In genomic region chr1:156812716-156813115, GRCm38 (mm10) we compare ENCODE assay signal across 19 mouse cellular contexts. TPM values are rescaled to one million over a fixed set of nuclear protein-coding genes. Genes with fewer than 3 reads are reported as not detected.
"Had no signal": no experiment of that assay in that cellular context is flagged by ENCODE, and none has a peak within 500 bp of the region (broad histone marks: within the 10 kb centered on the region; RNA-seq: fewer than 3 reads in every experiment).

No protein-coding gene starts in this region.

- DNase-seq: kidney, adult 2 months; kidney, postnatal 25 days; left cerebral cortex, postnatal 4 days; liver, embryonic 13.5 days; retina, postnatal 1 day; right cerebral cortex, postnatal 25 days; spleen, adult 18-20 months; thymus, postnatal 25 days had no signal

- H3K4me2 ChIP-seq: limb, embryonic 13.5 days; liver, embryonic 13.5 days; midbrain, embryonic 13.5 days; neural tube, embryonic 13.5 days; stomach, embryonic 15.5 days had no signal

- H3K27me3 ChIP-seq: limb, embryonic 13.5 days; liver, embryonic 13.5 days; megakaryocyte, embryonic 14.5 days; midbrain, embryonic 13.5 days; neural tube, embryonic 13.5 days; stomach, embryonic 15.5 days had no signal

- H3K4me3 ChIP-seq: limb, embryonic 13.5 days; liver, embryonic 13.5 days; megakaryocyte, embryonic 14.5 days; midbrain, embryonic 10.5 days; midbrain, embryonic 13.5 days; myocyte; neural tube, embryonic 13.5 days; stomach, embryonic 15.5 days had no signal

- ATAC-seq: intestine, postnatal 0 days; midbrain, embryonic 13.5 days; midbrain, embryonic 16.5 days had no signal

- H3K27ac ChIP-seq: kidney, postnatal 0 days; limb, embryonic 13.5 days; liver, embryonic 13.5 days; midbrain, embryonic 10.5 days; midbrain, embryonic 13.5 days; neural tube, embryonic 13.5 days; stomach, embryonic 15.5 days had no signal

- H3K9me3 ChIP-seq: limb, embryonic 13.5 days; liver, embryonic 13.5 days; megakaryocyte, embryonic 14.5 days; midbrain, embryonic 10.5 days; midbrain, embryonic 13.5 days; neural tube, embryonic 13.5 days; stomach, embryonic 15.5 days had no signal

- H3K9ac ChIP-seq: limb, embryonic 13.5 days; liver, embryonic 13.5 days; midbrain, embryonic 13.5 days; neural tube, embryonic 13.5 days; stomach, embryonic 15.5 days had no signal

- H3K4me1 ChIP-seq: liver, embryonic 13.5 days; megakaryocyte, embryonic 14.5 days; midbrain, embryonic 13.5 days; stomach, embryonic 15.5 days had no signal

RNA-seq across cellular contexts. Expression of gene Angptl1, which starts 25.6 kb away (rescaled TPM):
- total RNA-seq: monocyte, adult 5-6 weeks had no signal
